Mouse (Mus musculus) G1E (cell line): ENCODE results near the gene C8b.

Experiments used
- CTCF ChIP-seq: IDR thresholded peaks from 2 replicates; pipeline ENCODE4 v1.5.1; 2012; ENCODE audit warnings: low read depth, low read length, inconsistent platforms, mixed read lengths
- GATA1 ChIP-seq: IDR thresholded peaks from 2 replicates; pipeline ENCODE4 v1.6.1; 2012; ENCODE audit warnings: borderline replicate concordance, low read length, inconsistent platforms, mixed read lengths
- GATA2 ChIP-seq: IDR thresholded peaks from 2 replicates; pipeline ENCODE4 v1.6.1; 2012; ENCODE audit warnings: low read depth, low read length, inconsistent platforms, borderline replicate concordance
- POLR2AphosphoS5 ChIP-seq: IDR thresholded peaks from 2 replicates; pipeline ENCODE4 v1.6.1; 2012; ENCODE audit warnings: low read depth, low read length, inconsistent platforms; ENCODE audit not compliant: insufficient replicate concordance
- TAL1 ChIP-seq: conservative IDR thresholded peaks from 2 replicates; pipeline ENCODE4 v1.6.1; 2012; ENCODE audit warnings: low read depth, low read length, inconsistent platforms, mixed read lengths

GRCm38 (mm10) chr4:104838342-104838741 lies 72.2 kb downstream of the C8b start:
- TF ChIP-seq CTCF (no peak), GATA1 (no peak), POLR2AphosphoS5 (no peak), TAL1 (no peak), GATA2 (no peak)
